Mouse (Mus musculus): ENCODE data around the gene Hyal4. TPM values are rescaled to one million over a fixed set of nuclear protein-coding genes. Genes with fewer than 3 reads are reported as not detected.

Gene Hyal4
- not detected in 2 replicates for polyA plus RNA-seq (2016; fragmentation: Nextera tagmentation; extraction: Ambion mirVana)

DNA sequence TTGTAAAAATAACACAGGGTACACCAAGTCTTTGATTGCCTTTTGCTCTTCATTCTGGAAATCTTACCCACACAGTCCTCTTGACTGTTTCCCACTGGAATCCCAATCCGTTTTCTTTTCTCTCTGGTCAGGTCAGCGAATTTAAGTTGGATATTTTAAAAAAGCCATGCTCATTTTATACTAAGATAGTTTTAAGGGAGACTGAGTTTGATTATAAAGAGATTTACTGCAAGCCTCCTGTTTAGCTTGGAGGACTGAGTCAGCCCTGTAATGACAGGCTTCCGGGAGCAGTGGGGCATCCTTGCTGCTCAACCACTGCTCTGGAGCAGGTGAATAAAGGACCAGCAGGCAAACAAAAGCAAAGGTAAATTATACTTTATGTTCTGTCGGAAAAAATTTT lies at the start of gene Hyal4:
Gene Hyal4 (plus strand): TSS at position 301 of the 400 bp plus-strand sequence.
- Histone ChIP-seq H3K9me3 (no peaks in the 10 kb centered on the region), H3K4me1 (no peaks in the 10 kb centered on the region), H3K9ac (no peak within 1 kb of the TSS), H3K4me2 (replicated peaks) (no peak within 1 kb of the TSS), H3K4me3 (no peak within 1 kb of the TSS), H3K27me3 (replicated peaks) (no peaks in the 10 kb centered on the region), H3K27ac (no peak within 1 kb of the TSS), H3K36me3 (no peaks in the 10 kb centered on the region)
- WGBS, result 83% methylated on average over 4 of the region's 4 CpGs
- no peak for ATAC-seq (ENCODE audit: low FRiP score, low read depth)

DNA sequence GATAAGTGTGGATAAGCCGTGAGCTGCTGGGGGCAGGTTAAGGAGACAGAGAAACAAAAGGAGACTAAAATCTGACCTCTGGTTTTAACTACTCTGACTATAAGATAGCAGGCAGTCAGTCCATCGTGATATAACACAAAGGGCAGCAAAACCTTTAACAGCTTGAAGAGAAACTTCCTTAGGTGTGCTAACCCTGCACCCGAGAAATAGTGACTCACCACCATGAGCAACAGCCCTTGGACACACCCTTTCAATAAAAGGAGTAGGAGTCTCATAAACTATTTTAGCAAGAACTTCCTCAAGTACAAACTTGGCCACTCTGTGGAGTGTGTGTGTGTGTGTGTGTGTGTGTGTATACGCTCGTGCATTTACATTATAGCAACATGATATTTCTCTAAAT lies 41.0 kb upstream of the Hyal4 start:
- H3K9ac ChIP-seq, result no peak overlapping the region

DNA sequence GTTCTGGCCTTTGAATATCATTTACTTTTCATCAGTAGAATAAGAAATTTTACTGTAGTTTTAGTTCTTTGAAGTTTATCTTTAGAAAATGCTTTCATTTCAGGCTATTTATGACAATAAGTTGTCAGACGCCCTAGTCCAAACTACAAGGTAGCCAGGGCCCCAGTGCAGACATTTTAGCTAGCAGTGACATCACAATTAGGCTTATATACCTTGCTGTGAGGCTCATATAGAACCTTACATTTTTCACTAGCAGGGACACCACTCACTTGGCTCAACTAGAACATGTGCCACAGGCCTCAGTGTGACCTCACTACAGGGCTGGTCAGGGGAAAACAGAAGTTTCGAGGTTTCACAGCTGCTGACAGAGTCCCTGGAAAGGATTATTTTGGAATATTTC lies 40.6 kb upstream of the Hyal4 start:
- no peaks in the 10 kb centered on the region for H3K4me1 ChIP-seq
- no peaks in the 10 kb centered on the region for H3K36me3 ChIP-seq
- H3K9ac ChIP-seq, result no peak overlapping the region
- ATAC-seq (ENCODE audit: low FRiP score, low read depth), result no peak
- WGBS, result 79% methylated on average over 2 of the region's 2 CpGs
- no peaks in the 10 kb centered on the region for H3K27me3 ChIP-seq (replicated peaks)
- no peaks in the 10 kb centered on the region for H3K9me3 ChIP-seq
- no peak overlapping the region for H3K4me3 ChIP-seq
- H3K27ac ChIP-seq, result no peak overlapping the region
- no peak overlapping the region for H3K4me2 ChIP-seq (replicated peaks)

More for the DNA sequence above, 41.0 kb upstream of the Hyal4 start:
- WGBS, result 89% methylated on average over 5 of the region's 5 CpGs
- Histone ChIP-seq H3K9me3 (no peaks in the 10 kb centered on the region), H3K36me3 (no peaks in the 10 kb centered on the region), H3K4me3 (no peak overlapping the region), H3K4me1 (no peaks in the 10 kb centered on the region), H3K27me3 (replicated peaks) (no peaks in the 10 kb centered on the region), H3K27ac (no peak overlapping the region), H3K4me2 (replicated peaks) (no peak overlapping the region)
- no peak for ATAC-seq (ENCODE audit: low FRiP score, low read depth)

DNA sequence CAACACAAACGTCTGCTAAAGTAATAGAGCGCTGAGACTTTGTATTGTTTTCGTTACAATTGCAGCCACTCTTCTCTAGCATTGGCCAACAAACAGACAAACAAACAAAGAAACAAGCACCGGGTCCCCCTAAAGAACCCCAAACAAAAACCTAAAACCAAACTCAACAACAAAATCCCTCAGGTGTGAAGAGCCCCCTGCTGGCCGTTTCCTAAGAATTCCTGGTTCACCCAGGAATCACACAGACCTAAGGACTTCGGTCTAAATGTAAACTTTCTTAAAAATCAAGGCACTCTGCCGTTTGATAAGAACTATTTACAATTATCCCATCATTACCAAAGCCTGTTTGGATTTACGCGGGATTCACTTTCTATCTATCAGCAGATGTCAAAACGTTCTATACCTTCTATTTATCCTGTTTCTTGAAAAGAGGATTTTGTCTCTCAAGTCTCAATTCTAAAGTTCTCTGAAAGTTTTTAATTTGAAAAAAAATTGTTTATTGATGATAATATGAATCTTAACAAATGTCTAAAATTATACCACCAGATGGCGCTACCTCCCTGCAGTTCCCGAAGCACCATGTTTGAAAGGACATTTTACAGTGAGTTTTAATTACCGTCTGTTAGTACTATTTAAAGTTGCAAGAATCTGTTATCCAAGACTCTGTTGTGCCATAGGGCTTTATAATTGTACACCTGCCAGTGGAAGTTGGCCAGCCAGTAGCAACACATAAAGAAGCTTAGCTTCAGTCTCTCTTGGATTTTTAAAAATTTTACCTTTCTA lies 26.6 kb upstream of the Hyal4 start:
- ATAC-seq (ENCODE audit: low FRiP score, low read depth), result no peak
- H3K36me3 ChIP-seq, result no peaks in the 10 kb centered on the region
- H3K27me3 ChIP-seq (replicated peaks), result no peaks in the 10 kb centered on the region
- no peak overlapping the region for H3K4me3 ChIP-seq
- H3K4me2 ChIP-seq (replicated peaks), result no peak overlapping the region
- no peak overlapping the region for H3K27ac ChIP-seq
- no peaks in the 10 kb centered on the region for H3K9me3 ChIP-seq
- 38% methylated on average over 13 of the region's 13 CpGs for WGBS
- H3K4me1 ChIP-seq, result no peaks in the 10 kb centered on the region
- H3K9ac ChIP-seq, result no peak overlapping the region

DNA sequence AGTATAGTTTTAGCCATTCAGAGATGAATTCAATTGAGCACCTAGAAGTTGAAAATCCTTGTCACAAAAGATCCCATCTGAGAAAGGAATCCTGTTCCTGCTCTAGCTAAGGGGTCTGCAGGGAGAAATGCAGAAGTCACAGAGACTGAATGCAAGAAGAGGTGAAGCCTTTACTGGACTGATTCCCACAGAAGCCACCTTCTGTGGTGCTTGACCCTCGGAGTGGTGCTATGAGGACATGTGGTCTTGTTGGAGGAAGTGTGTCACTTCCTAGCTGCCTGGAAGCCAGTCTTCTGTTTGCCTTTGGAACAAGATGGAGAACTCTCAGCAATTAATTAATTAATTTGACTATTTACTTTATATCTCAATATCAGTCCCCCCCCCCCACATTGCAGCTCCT lies 20.0 kb upstream of the Hyal4 start:
- H3K27ac ChIP-seq, result no peak overlapping the region
- WGBS, result 91% methylated on average over 1 of the region's 1 CpGs
- ATAC-seq (ENCODE audit: low FRiP score, low read depth), result no peak

DNA sequence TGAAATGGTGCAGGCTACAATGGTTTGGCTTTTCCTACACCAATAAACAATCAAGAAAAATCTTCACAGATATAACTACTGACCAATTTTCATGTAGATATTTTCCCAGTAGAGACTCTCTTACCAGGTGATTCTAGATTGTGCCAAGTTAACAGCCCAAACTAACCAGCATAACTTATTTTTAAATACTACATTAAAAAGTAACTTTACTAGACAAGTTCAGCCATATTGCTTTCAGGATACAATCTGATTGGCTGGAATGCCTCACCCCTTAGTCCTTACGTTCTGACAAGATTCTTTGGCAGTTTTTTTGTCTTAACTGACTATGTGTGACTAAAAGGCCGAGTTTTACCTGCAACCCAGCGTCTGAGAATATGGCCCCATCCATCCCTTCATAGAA lies 15.2 kb upstream of the Hyal4 start, which contains the start of gene Hyal6:
Gene Hyal6 (plus strand): TSS at position 301 of the 400 bp plus-strand sequence.
- Histone ChIP-seq H3K4me3 (no peak within 1 kb of the TSS), H3K27ac (no peak within 1 kb of the TSS), H3K9ac (no peak within 1 kb of the TSS), H3K4me1 (no peaks in the 10 kb centered on the region), H3K27me3 (replicated peaks) (no peaks in the 10 kb centered on the region), H3K4me2 (replicated peaks) (no peak within 1 kb of the TSS), H3K9me3 (no peaks in the 10 kb centered on the region), H3K36me3 (no peaks in the 10 kb centered on the region)
- no peak for ATAC-seq (ENCODE audit: low FRiP score, low read depth)
- WGBS, result 85% methylated on average over 3 of the region's 3 CpGs

More for the DNA sequence above, 20.0 kb upstream of the Hyal4 start:
- H3K9ac ChIP-seq, result no peak overlapping the region
- no peaks in the 10 kb centered on the region for H3K4me1 ChIP-seq
- no peaks in the 10 kb centered on the region for H3K9me3 ChIP-seq
- H3K27me3 ChIP-seq (replicated peaks), result no peaks in the 10 kb centered on the region
- no peaks in the 10 kb centered on the region for H3K36me3 ChIP-seq
- H3K4me2 ChIP-seq (replicated peaks), result no peak overlapping the region
- no peak overlapping the region for H3K4me3 ChIP-seq

DNA sequence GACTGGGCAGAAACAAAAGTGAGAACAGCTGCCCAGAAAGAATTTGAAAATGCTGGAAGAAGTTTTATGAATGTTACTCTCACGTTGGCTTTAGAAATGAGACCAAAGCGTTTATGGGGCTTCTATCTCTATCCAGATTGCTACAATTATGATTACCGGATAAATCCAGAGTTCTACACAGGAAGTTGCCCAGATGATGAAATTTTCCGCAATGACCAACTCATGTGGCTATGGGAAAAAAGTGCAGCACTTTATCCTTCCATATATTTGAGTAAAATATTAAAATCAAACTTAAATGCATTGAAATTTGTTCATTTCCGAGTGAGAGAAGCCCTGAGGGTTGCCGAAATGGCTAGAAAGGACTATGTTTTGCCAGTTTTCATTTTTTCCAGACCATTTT lies 13.6 kb upstream of the Hyal4 start:
- no peak for ATAC-seq (ENCODE audit: low FRiP score, low read depth)
- H3K4me2 ChIP-seq (replicated peaks), result no peak overlapping the region
- no peaks in the 10 kb centered on the region for H3K9me3 ChIP-seq
- H3K36me3 ChIP-seq, result no peaks in the 10 kb centered on the region
- no peak overlapping the region for H3K27ac ChIP-seq
- 90% methylated on average over 6 of the region's 6 CpGs for WGBS
- no peaks in the 10 kb centered on the region for H3K27me3 ChIP-seq (replicated peaks)
- H3K4me1 ChIP-seq, result no peaks in the 10 kb centered on the region
- no peak overlapping the region for H3K9ac ChIP-seq
- H3K4me3 ChIP-seq, result no peak overlapping the region

DNA sequence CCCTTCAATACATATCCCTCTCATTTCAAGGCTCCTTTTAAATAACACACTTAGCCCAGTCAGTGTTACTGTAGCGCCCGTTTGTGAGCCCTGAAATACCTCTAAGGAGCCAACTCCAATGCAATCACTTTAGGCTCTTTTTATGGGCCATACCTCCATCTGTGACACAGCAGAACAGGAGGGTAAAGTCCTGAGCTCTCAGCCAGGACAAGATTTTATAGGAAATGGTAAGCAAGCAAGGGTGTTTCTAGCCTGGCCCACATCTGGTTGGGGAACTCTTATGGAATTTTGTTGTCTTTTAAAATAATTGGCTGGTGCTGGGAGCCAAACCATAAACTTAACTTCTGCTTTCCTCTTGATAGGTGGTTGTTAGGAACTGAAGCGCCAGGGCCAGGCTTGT lies 11.2 kb downstream of the Hyal4 start:
- no peak overlapping the region for H3K27ac ChIP-seq
- H3K4me2 ChIP-seq (replicated peaks), result no peak overlapping the region
- no peak for ATAC-seq (ENCODE audit: low FRiP score, low read depth)
- no peaks in the 10 kb centered on the region for H3K9me3 ChIP-seq
- WGBS, result 92% methylated on average over 3 of the region's 3 CpGs
- H3K4me3 ChIP-seq, result no peak overlapping the region
- no peaks in the 10 kb centered on the region for H3K27me3 ChIP-seq (replicated peaks)
- H3K4me1 ChIP-seq, result no peaks in the 10 kb centered on the region
- H3K9ac ChIP-seq, result no peak overlapping the region
- no peaks in the 10 kb centered on the region for H3K36me3 ChIP-seq

DNA sequence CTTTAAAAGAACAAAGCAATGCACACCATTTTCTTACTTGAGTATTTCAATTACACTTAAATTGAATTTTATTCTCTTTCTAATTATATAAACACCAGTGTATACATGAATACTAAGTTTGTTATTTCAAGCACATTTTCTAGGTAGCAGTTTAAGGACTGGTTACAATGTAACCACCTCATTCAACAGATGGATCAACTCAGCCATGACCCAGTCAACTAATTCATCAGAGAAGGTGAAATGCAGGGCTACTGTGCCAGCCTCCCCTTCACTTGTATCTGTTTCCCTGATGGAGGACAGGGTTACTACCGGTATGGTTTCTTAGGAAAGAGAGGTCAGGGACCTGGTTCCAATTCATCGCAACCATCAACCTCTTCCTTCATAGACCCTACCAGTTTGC lies 18.1 kb downstream of the Hyal4 start:
- no peak for ATAC-seq (ENCODE audit: low FRiP score, low read depth)
- Histone ChIP-seq H3K27ac (no peak overlapping the region), H3K9me3 (no peaks in the 10 kb centered on the region), H3K27me3 (replicated peaks) (no peaks in the 10 kb centered on the region), H3K4me2 (replicated peaks) (no peak overlapping the region), H3K4me3 (no peak overlapping the region), H3K9ac (no peak overlapping the region), H3K36me3 (no peaks in the 10 kb centered on the region), H3K4me1 (no peaks in the 10 kb centered on the region)
- WGBS, result 85% methylated on average over 2 of the region's 2 CpGs

DNA sequence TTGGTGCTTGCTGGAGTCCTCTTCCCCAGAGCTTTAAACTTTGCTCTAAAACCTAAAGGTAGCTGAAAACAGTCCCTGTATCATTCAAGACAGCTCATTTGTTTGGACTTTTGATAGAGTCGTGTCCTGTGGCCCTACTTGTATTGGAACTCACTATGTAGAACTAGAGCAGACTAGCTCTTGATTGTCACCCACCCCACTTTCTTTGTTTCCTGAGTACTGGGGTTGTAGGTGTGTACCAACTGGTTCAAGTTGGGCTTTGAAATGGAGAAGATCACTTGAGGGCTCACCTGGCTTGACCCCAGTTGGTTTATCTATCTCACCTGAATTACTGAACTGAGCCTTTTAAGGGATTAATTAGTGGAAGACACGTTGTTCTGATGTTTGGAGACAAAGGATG lies 31.1 kb downstream of the Hyal4 start:
- Histone ChIP-seq H3K9ac (no peak overlapping the region), H3K9me3 (no peaks in the 10 kb centered on the region), H3K27ac (no peak overlapping the region), H3K4me2 (replicated peaks) (no peak overlapping the region), H3K36me3 (no peaks in the 10 kb centered on the region), H3K27me3 (replicated peaks) (no peaks in the 10 kb centered on the region), H3K4me3 (no peak overlapping the region), H3K4me1 (no peaks in the 10 kb centered on the region)
- no peak for ATAC-seq (ENCODE audit: low FRiP score, low read depth)
- 60% methylated on average over 2 of the region's 2 CpGs for WGBS

DNA sequence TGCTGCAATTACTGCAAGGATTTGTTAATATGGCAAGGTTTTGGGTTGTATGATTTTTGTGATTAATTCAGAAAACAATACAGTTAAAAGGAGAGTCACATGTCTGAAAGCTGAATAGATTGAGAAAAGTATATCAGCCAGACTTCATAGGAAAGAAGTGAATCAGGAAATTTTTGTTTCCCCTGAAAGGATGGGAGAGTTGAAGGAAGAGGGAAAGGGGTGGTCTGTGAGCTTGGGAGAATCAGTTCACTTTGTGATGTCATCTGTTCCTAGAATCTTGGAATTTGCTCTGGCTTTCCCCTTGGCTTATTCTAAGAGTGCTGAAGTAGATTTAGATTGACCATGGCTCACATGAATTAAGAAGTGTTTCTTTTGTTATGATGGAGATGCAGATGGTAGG lies 42.8 kb downstream of the Hyal4 start, which contains the start of gene Spam1:
Gene Spam1 (plus strand): TSS at position 301 of the 400 bp plus-strand sequence.
- Histone ChIP-seq H3K4me3 (no peak within 1 kb of the TSS), H3K27me3 (replicated peaks) (no peaks in the 10 kb centered on the region), H3K9ac (no peak within 1 kb of the TSS), H3K27ac (no peak within 1 kb of the TSS), H3K4me2 (replicated peaks) (no peak within 1 kb of the TSS), H3K4me1 (no peaks in the 10 kb centered on the region), H3K36me3 (no peaks in the 10 kb centered on the region), H3K9me3 (no peaks in the 10 kb centered on the region)
- no peak for ATAC-seq (ENCODE audit: low FRiP score, low read depth)
